23 mouse cellular contexts compared by ENCODE assay signal in genomic region chr5:140008523-140008806, GRCm38 (mm10).
DNase-seq lines count a peak whose midpoint lies in the region; ATAC-seq and TF ChIP-seq lines count a peak whose summit lies in the region.
"Had no signal": no experiment of that assay in that cellular context is flagged by ENCODE, and none has a peak within 500 bp of the region (broad histone marks: within the 10 kb centered on the region; RNA-seq: fewer than 3 reads in every experiment).

No protein-coding gene starts in this region.

- ATAC-seq in forebrain, embryonic 13.5 days, result 0 out of 2 replicates have a peak, but pooled peaks have one; percentile 41
- no peak for ATAC-seq in forebrain, embryonic 12.5 days (ENCODE audit: low FRiP score)
- ATAC-seq in midbrain, embryonic 13.5 days, result peak; percentile 66
- ATAC-seq in midbrain, postnatal 0 days (ENCODE audit: low FRiP score), result no peak
- ATAC-seq in midbrain, embryonic 16.5 days, result peak; percentile 55; the same call in 1 of the 2 replicates

- no peak for TF ChIP-seq CTCF in midbrain, postnatal 0 days (IDR thresholded peaks at IDR 0.05)

- no peak overlapping the region for H3K9ac ChIP-seq in forebrain, embryonic 13.5 days
- H3K9ac ChIP-seq in forebrain, embryonic 12.5 days, result no peak overlapping the region
- peak overlapping the region; percentile 39; the same call in 1 of the 2 replicates for H3K9ac ChIP-seq in midbrain, embryonic 13.5 days (replicated peaks)
- H3K9ac ChIP-seq in midbrain, postnatal 0 days (replicated peaks; ENCODE audit: low read length, poor library complexity, severe bottlenecking), result no peak overlapping the region
- no peak overlapping the region for H3K9ac ChIP-seq in midbrain, embryonic 16.5 days (ENCODE audit: low read depth, low read length)
- H3K9ac ChIP-seq: heart, embryonic 13.5 days; hindbrain, embryonic 15.5 days; liver, embryonic 15.5 days; lung, embryonic 14.5 days had no signal

- 42% methylated on average over 5 of the region's 5 CpGs for WGBS in forebrain, embryonic 13.5 days
- WGBS in forebrain, embryonic 12.5 days, result 48% methylated on average over 5 of the region's 5 CpGs
- 47% methylated on average over 5 of the region's 5 CpGs for WGBS in midbrain, embryonic 13.5 days
- 51% methylated on average over 5 of the region's 5 CpGs for WGBS in midbrain, postnatal 0 days
- 75% methylated on average over 5 of the region's 5 CpGs for WGBS in limb, embryonic 10.5 days
- 53% methylated on average over 5 of the region's 5 CpGs for WGBS in midbrain, embryonic 16.5 days

- no peak for DNase-seq in midbrain, postnatal 0 days (ENCODE audit: low spot score)
- no peak for DNase-seq in limb, embryonic 10.5 days (ENCODE audit: low spot score)
- DNase-seq in thymus, postnatal 0 days (ENCODE audit: low spot score), result no peak
- DNase-seq: adrenal gland, postnatal 25 days; cerebellum, adult 18-20 months; cerebellum, postnatal 10 days; heart, adult 2 months; heart, postnatal 10 days; kidney, adult 2 months; kidney, postnatal 36 days; lung, embryonic 14.5 days; lung, postnatal 14 days; thymus, adult 2 months had no signal

- H3K27ac ChIP-seq in forebrain, embryonic 13.5 days, result no peak overlapping the region; the same call in 1 of the 2 replicates
- H3K27ac ChIP-seq in forebrain, embryonic 12.5 days, result no peak overlapping the region
- no peak overlapping the region for H3K27ac ChIP-seq in midbrain, embryonic 13.5 days
- H3K27ac ChIP-seq in midbrain, postnatal 0 days (ENCODE audit: low read depth, low read length), result no peak overlapping the region
- H3K27ac ChIP-seq in limb, embryonic 10.5 days, result 0 out of 2 replicates have a peak overlapping the region, but pooled peaks have one; percentile 50
- no peak overlapping the region for H3K27ac ChIP-seq in midbrain, embryonic 16.5 days (ENCODE audit: low read length)
- H3K27ac ChIP-seq: heart, adult 2 months; heart, embryonic 13.5 days; hindbrain, embryonic 15.5 days; layer of hippocampus, adult 2 months; left cerebral cortex, adult 2 months; liver, embryonic 15.5 days had no signal

- H3K4me3 ChIP-seq in forebrain, embryonic 13.5 days, result no peak overlapping the region
- no peak overlapping the region for H3K4me3 ChIP-seq in forebrain, embryonic 12.5 days (replicated peaks)
- H3K4me3 ChIP-seq in midbrain, embryonic 13.5 days (replicated peaks), result no peak overlapping the region
- no peak overlapping the region for H3K4me3 ChIP-seq in midbrain, postnatal 0 days (ENCODE audit: low read depth, low read length)
- no peak overlapping the region for H3K4me3 ChIP-seq in limb, embryonic 10.5 days
- H3K4me3 ChIP-seq in midbrain, embryonic 16.5 days (ENCODE audit: low read depth, low read length), result no peak overlapping the region
- H3K4me3 ChIP-seq: heart, adult 2 months; heart, embryonic 13.5 days; hindbrain, embryonic 15.5 days; layer of hippocampus, adult 2 months; left cerebral cortex, adult 2 months; liver, embryonic 15.5 days; myocyte had no signal

- peaks cover 39% of the 10 kb centered on the region for H3K4me1 ChIP-seq in forebrain, embryonic 13.5 days
- H3K4me1 ChIP-seq in forebrain, embryonic 12.5 days, result peaks cover 19% of the 10 kb centered on the region
- peaks cover 28% of the 10 kb centered on the region for H3K4me1 ChIP-seq in midbrain, embryonic 13.5 days (replicated peaks)
- no peaks in the 10 kb centered on the region for H3K4me1 ChIP-seq in midbrain, postnatal 0 days (ENCODE audit: insufficient read depth, low read length)
- H3K4me1 ChIP-seq in limb, embryonic 10.5 days, result peaks cover 26% of the 10 kb centered on the region
- no peaks in the 10 kb centered on the region for H3K4me1 ChIP-seq in midbrain, embryonic 16.5 days (ENCODE audit: control insufficient read depth, insufficient read depth, low read length)

- H3K9me3 ChIP-seq in forebrain, embryonic 13.5 days (replicated peaks), result no peaks in the 10 kb centered on the region
- no peaks in the 10 kb centered on the region for H3K9me3 ChIP-seq in forebrain, embryonic 12.5 days
- H3K9me3 ChIP-seq in midbrain, embryonic 13.5 days, result no peaks in the 10 kb centered on the region
- H3K9me3 ChIP-seq in midbrain, postnatal 0 days (ENCODE audit: low read length), result no peaks in the 10 kb centered on the region
- H3K9me3 ChIP-seq in limb, embryonic 10.5 days (replicated peaks), result no peaks in the 10 kb centered on the region
- no peaks in the 10 kb centered on the region for H3K9me3 ChIP-seq in midbrain, embryonic 16.5 days (replicated peaks; ENCODE audit: control insufficient read depth, low read length, poor library complexity, severe bottlenecking)
- H3K9me3 ChIP-seq: heart, embryonic 13.5 days; hindbrain, embryonic 15.5 days; liver, embryonic 15.5 days had no signal

- no peaks in the 10 kb centered on the region for H3K36me3 ChIP-seq in forebrain, embryonic 13.5 days (ENCODE audit: poor library complexity, severe bottlenecking)
- H3K36me3 ChIP-seq in forebrain, embryonic 12.5 days (replicated peaks), result no peaks in the 10 kb centered on the region
- H3K36me3 ChIP-seq in midbrain, embryonic 13.5 days, result no peaks in the 10 kb centered on the region
- H3K36me3 ChIP-seq in midbrain, postnatal 0 days (ENCODE audit: insufficient read depth, low read length), result no peaks in the 10 kb centered on the region
- H3K36me3 ChIP-seq in limb, embryonic 10.5 days, result peaks cover 16% of the 10 kb centered on the region
- H3K36me3 ChIP-seq in midbrain, embryonic 16.5 days (ENCODE audit: control insufficient read depth, insufficient read depth, low read length), result no peaks in the 10 kb centered on the region
- H3K36me3 ChIP-seq: hindbrain, embryonic 15.5 days; liver, embryonic 15.5 days had no signal

- no peak overlapping the region for H3K4me2 ChIP-seq in forebrain, embryonic 13.5 days
- no peak overlapping the region for H3K4me2 ChIP-seq in forebrain, embryonic 12.5 days
- no peak overlapping the region for H3K4me2 ChIP-seq in midbrain, embryonic 13.5 days (replicated peaks)
- no peak overlapping the region for H3K4me2 ChIP-seq in midbrain, postnatal 0 days (ENCODE audit: low read depth, low read length, poor library complexity, severe bottlenecking)
- H3K4me2 ChIP-seq in midbrain, embryonic 16.5 days (ENCODE audit: low read length), result no peak overlapping the region
- H3K4me2 ChIP-seq: heart, embryonic 13.5 days; hindbrain, embryonic 15.5 days; liver, embryonic 15.5 days; lung, embryonic 14.5 days had no signal

- no peaks in the 10 kb centered on the region for H3K27me3 ChIP-seq in forebrain, embryonic 13.5 days
- H3K27me3 ChIP-seq in forebrain, embryonic 12.5 days, result no peaks in the 10 kb centered on the region
- H3K27me3 ChIP-seq in midbrain, embryonic 13.5 days, result peaks cover 71% of the 10 kb centered on the region
- no peaks in the 10 kb centered on the region; the same call in 1 of the 2 replicates for H3K27me3 ChIP-seq in midbrain, postnatal 0 days (ENCODE audit: insufficient read depth, low read length)
- no peaks in the 10 kb centered on the region for H3K27me3 ChIP-seq in limb, embryonic 10.5 days (ENCODE audit: low read depth, poor library complexity, severe bottlenecking)
- H3K27me3 ChIP-seq in midbrain, embryonic 16.5 days (ENCODE audit: control insufficient read depth, insufficient read depth, low read depth, low read length), result peaks cover 11% of the 10 kb centered on the region; the same call in 1 of the 2 replicates
- H3K27me3 ChIP-seq: heart, embryonic 13.5 days; hindbrain, embryonic 15.5 days; liver, embryonic 15.5 days had no signal

Comparison
In these comparisons a context has a peak if more than half of its experiments do, and no peak if none do; other contexts are left out.
1. ATAC-seq: peak in forebrain, embryonic 13.5 days (single experiment), midbrain, embryonic 13.5 days (single experiment) and midbrain, embryonic 16.5 days (single experiment); none in forebrain, embryonic 12.5 days (single experiment) and midbrain, postnatal 0 days (single experiment).